Mouse (Mus musculus) gastrocnemius, postnatal 4 days (tissue): ENCODE data around the gene Tmem52b. TPM values are rescaled to one million over a fixed set of nuclear protein-coding genes. Genes with fewer than 3 reads are reported as not detected.

Source experiments
- total RNA-seq, 2 experiments: library from RNA; stranded (reverse); gene quantifications; 2 replicates each; pipeline ENCODE4 v1.2.3; 2021

The Tmem52b gene
- total RNA-seq, 2 experiments from 2014 or later: not detected

Other genes starting within 250 kb of the Tmem52b start
- under 1 TPM; 0.18 to 0.34 TPM for gene Cd69, start 237.1 kb upstream of the Tmem52b start, total RNA-seq
- not detected for gene 4922502D21Rik, start 180.8 kb upstream of the Tmem52b start, total RNA-seq
- under 1 TPM; 0.31 to 0.44 TPM for gene Clec12a, start 169.9 kb upstream of the Tmem52b start, total RNA-seq
- gene Clec12b, start 126.7 kb upstream of the Tmem52b start, total RNA-seq: under 1 TPM; 0.34 to 0.54 TPM
- under 1 TPM; 0.34 to 0.71 TPM for gene Clec1b, start 115.3 kb upstream of the Tmem52b start, total RNA-seq
- gene Clec9a, start 103.7 kb upstream of the Tmem52b start, total RNA-seq: not detected
- gene Clec1a, start 60.6 kb upstream of the Tmem52b start, total RNA-seq: 1 to 10 TPM; 5.9 to 6.2 TPM
- not detected for gene Olr1, start 5.4 kb upstream of the Tmem52b start, total RNA-seq
- 10 to 100 TPM; 30.7 to 31.3 TPM for gene Gabarapl1, start 20.6 kb downstream of the Tmem52b start, total RNA-seq
- not detected for gene Klre1, start 65.3 kb downstream of the Tmem52b start, total RNA-seq
- not detected for gene Klrd1, start 79.2 kb downstream of the Tmem52b start, total RNA-seq
- gene Klrk1, start 111.3 kb downstream of the Tmem52b start, total RNA-seq: not detected
- gene Klrc3, start 130.8 kb downstream of the Tmem52b start, total RNA-seq: not detected
- not detected for gene Klrc2, start 148.1 kb downstream of the Tmem52b start, total RNA-seq
- not detected for gene Klrc1, start 166.4 kb downstream of the Tmem52b start, total RNA-seq
- not detected for gene Klri1, start 204.6 kb downstream of the Tmem52b start, total RNA-seq
- gene Klri2, start 227.9 kb downstream of the Tmem52b start, total RNA-seq: not detected